Mouse (Mus musculus) bone marrow, adult 2 months (tissue): ENCODE measurements around the gene 4930402H24Rik. TPM values are rescaled to one million over a fixed set of nuclear protein-coding genes. Genes with fewer than 3 reads are reported as not detected.

Experiments used
- H3K27ac ChIP-seq: fragments of 200-500 bp; 2 replicates; pipeline ENCODE4 v1.5.1; 2012; ENCODE audit warnings: low read depth, mild to moderate bottlenecking, control low read depth, inconsistent platforms, low read length; ENCODE audit not compliant: control insufficient read depth, poor library complexity, insufficient read depth
- H3K4me1 ChIP-seq: fragments of 200-500 bp; 2 replicates; pipeline ENCODE4 v1.6.1; 2011; ENCODE audit warnings: low read length; ENCODE audit not compliant: control insufficient read depth, insufficient read depth
- H3K4me3 ChIP-seq: fragments of 200-500 bp; replicated peaks from 2 replicates; pipeline ENCODE3; 2011; ENCODE audit warnings: mild to moderate bottlenecking, low read depth, low read length, control low read depth; ENCODE audit not compliant: control insufficient read depth
- CTCF ChIP-seq: fragments of 200-500 bp; IDR thresholded peaks from 2 replicates; pipeline ENCODE4 v1.5.1; 2011; ENCODE audit warnings: low read length, control low read depth; ENCODE audit not compliant: control insufficient read depth, insufficient read depth
- POLR2A ChIP-seq: fragments of 200-500 bp; IDR thresholded peaks from 2 replicates; pipeline ENCODE4 v1.6.1; 2011; ENCODE audit warnings: low read depth, mild to moderate bottlenecking, control low read depth, low read length, borderline replicate concordance; ENCODE audit not compliant: control insufficient read depth
- WGBS: fragments of 180-500 bp; shearing (Covaris S2); methylation state at CpG from one replicate; pipeline ENCODE4 v1.1.7; 2018; 5-methylcytosine and 5-hydroxymethylcytosine counted together
- polyA plus RNA-seq: library from polyadenylated mRNA; stranded (reverse); fragments of >200 nt; gene quantifications from 2 replicates; pipeline ENCODE4 v1.2.4, GENCODE M21; 2011; ENCODE audit warnings: low replicate concordance; ENCODE audit not compliant: missing spikeins, insufficient read depth, insufficient read length

Gene 4930402H24Rik
- polyA plus RNA-seq, 1 experiment: 26.6 TPM

DNA sequence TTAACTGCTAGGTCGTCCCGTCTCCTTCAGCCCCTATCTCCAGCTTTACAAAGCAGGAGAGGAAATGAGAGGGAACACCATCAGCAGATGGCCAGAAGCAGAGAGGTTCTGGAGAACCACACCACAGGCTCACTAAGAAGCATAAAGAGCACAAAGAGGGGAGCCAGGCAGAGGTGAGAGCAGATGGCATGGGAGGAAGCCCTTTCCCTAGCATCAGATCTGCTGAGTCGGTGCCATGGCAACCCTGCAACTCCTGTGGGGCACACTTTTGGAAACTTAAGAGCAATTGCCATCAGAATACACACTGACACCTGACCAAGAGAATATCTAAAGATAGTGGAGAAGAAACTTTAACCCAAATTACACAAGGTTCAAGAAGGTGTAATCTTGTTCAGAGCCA, 151.6 kb downstream of the 4930402H24Rik start:
- no peak overlapping the region for H3K4me3 ChIP-seq
- 88% methylated on average over 3 of the region's 3 CpGs for WGBS
- H3K4me1 ChIP-seq: no peaks in the 10 kb centered on the region
- TF ChIP-seq POLR2A (no peak), CTCF (no peak)
- H3K27ac ChIP-seq: no peak overlapping the region

- Histone ChIP-seq H3K4me1 (no peaks in the 10 kb centered on the region), H3K4me3 (no peak overlapping the region), H3K27ac (no peak overlapping the region)
- 42% methylated on average over 8 of the region's 8 CpGs for WGBS
- TF ChIP-seq CTCF (no peak), POLR2A (no peak)
Observed at GRCm38 (mm10) chr2:130750449-130750848, 155.8 kb downstream of the 4930402H24Rik start.

DNA sequence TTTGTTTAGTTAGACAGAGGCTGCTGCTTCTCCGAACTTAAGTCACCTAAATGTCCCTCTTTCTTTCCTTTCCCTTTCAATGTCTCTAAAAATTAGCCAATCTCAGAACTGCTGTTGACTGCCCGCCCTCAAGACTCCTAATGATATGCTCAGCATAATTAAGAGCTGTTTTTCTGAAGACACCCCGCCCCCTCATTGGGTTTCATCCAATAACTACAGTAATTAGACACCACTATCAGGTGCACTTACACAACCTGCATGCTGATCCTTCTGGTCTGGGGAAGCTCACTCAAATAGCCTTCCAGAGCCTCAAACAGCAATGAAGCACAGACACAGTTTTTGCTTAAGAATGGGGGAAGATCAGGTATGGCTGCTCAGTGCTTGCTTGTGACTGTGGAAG, 156.5 kb downstream of the 4930402H24Rik start:
- TF ChIP-seq CTCF (no peak), POLR2A (no peak)
- Histone ChIP-seq H3K4me3 (no peak overlapping the region), H3K27ac (no peak overlapping the region), H3K4me1 (no peaks in the 10 kb centered on the region)
- 82% methylated on average over 3 of the region's 3 CpGs for WGBS

GRCm38 (mm10) chr2:130743576-130743975, 162.6 kb downstream of the 4930402H24Rik start:
- H3K4me3 ChIP-seq: no peak overlapping the region

GRCm38 (mm10) chr2:130740096-130740495, 166.1 kb downstream of the 4930402H24Rik start:
- Histone ChIP-seq H3K4me3 (no peak overlapping the region), H3K4me1 (no peaks in the 10 kb centered on the region; the same call in 1 of the 2 replicates), H3K27ac (no peak overlapping the region)
- TF ChIP-seq POLR2A: no peak
- no peak for TF ChIP-seq CTCF
- WGBS: 85% methylated on average over 4 of the region's 4 CpGs

More at GRCm38 (mm10) chr2:130743576-130743975, 162.6 kb downstream of the 4930402H24Rik start:
- TF ChIP-seq CTCF: no peak
- Histone ChIP-seq H3K4me1 (no peaks in the 10 kb centered on the region; the same call in 1 of the 2 replicates), H3K27ac (no peak overlapping the region)
- WGBS: 96% methylated on average over 1 of the region's 1 CpGs

DNA sequence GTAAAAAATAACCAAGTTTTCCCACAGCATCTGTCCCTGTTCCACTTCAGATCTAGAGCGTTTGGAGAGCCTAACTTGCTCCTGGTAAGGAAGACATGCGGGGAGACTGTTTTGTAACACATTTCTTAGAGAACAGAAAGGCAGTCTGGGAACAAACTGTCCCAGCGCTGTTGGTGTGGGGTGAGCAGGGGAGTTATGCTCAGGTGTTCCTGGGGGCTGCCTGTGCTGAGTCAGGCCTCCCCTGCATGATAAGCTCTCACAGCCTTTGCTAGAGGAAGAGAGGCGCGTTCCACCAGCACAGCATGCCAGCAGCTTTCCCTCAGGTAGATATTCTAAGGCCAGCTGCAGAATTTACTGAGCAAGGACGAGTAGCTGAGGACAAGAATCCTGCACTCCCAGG, 168.2 kb downstream of the 4930402H24Rik start:
- Histone ChIP-seq H3K4me1 (no peaks in the 10 kb centered on the region; the same call in 1 of the 2 replicates), H3K27ac (no peak overlapping the region), H3K4me3 (no peak overlapping the region)
- 88% methylated on average over 6 of the region's 6 CpGs for WGBS
- TF ChIP-seq POLR2A: no peak
- TF ChIP-seq CTCF: no peak

- Histone ChIP-seq H3K4me3 (no peak overlapping the region), H3K4me1 (no peaks in the 10 kb centered on the region), H3K27ac (no peak overlapping the region)
- TF ChIP-seq CTCF (no peak), POLR2A (no peak)
- 90% methylated on average over 5 of the region's 5 CpGs for WGBS
Observed at GRCm38 (mm10) chr2:130735281-130735680, 170.9 kb downstream of the 4930402H24Rik start.

GRCm38 (mm10) chr2:130733444-130733843, 172.8 kb downstream of the 4930402H24Rik start:
- 64% methylated on average over 3 of the region's 3 CpGs for WGBS
- Histone ChIP-seq H3K4me3 (no peak overlapping the region), H3K27ac (no peak overlapping the region)

DNA sequence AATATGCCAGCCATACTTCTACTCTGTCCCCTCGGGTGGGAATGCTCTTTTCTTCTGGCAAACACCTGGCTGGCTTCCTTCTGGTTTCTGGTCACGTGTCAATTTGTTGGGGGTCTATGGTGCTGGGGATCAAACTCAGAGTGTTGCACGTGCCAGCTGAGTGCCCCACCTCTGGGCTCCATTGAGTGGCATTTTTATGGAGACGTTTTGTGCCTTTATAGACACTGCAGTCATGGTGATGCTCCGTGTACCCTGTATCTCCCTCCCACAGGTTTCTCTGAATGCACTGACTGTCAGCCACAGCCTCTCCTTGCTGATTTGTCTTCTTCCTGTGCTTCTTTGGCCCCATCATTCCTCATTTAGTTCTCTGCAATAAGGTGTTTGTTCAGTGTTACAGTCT, 174.4 kb downstream of the 4930402H24Rik start:
- H3K4me1 ChIP-seq: no peaks in the 10 kb centered on the region
- no peak overlapping the region for H3K4me3 ChIP-seq
- WGBS: 76% methylated on average over 5 of the region's 5 CpGs
- H3K27ac ChIP-seq: no peak overlapping the region
- TF ChIP-seq POLR2A (no peak), CTCF (no peak)

More at GRCm38 (mm10) chr2:130733444-130733843, 172.8 kb downstream of the 4930402H24Rik start:
- no peaks in the 10 kb centered on the region for H3K4me1 ChIP-seq
- no peak for TF ChIP-seq POLR2A
- no peak for TF ChIP-seq CTCF
